Mouse (Mus musculus): ENCODE measurements around the gene Cenpv. TPM values are rescaled to one million over a fixed set of nuclear protein-coding genes. Genes with fewer than 3 reads are reported as not detected.

The Cenpv gene
- polyA plus RNA-seq, 1 experiment = 8.5 TPM

DNA sequence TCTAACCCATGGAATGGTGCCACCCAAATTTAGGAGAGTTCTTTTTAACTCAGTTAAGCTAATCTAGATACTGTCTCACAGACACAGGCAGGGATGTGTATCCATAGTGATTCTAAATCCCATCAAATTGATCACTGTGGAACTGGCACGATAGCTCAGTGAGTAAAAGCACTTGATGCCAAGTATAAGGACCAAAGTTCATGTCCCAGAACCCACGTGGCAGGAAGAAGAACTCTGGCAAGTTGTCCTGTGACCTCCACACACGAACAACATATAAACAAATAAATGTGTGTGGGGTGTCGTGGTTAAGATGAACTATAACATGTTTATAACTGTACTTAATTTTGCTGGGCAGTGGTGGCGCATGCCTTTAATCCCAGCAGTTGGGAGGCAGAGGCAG, 59.5 kb downstream of the Cenpv start:
- no peaks in the 10 kb centered on the region for H3K4me1 ChIP-seq (ENCODE audit: control insufficient read depth, insufficient read depth, insufficient read length)
- no peak for DNase-seq (ENCODE audit: low read depth in 1 of 2, low spot score in 2 of 2)
- H3K36me3 ChIP-seq (ENCODE audit: control insufficient read depth, insufficient read depth, low read length) = no peaks in the 10 kb centered on the region
- WGBS = 85% methylated on average over 5 of the region's 5 CpGs
- TF ChIP-seq POLR2A (IDR thresholded peaks at IDR 0.05; ENCODE audit: low read depth, low read length) (no peak), CTCF (IDR thresholded peaks at IDR 0.05; ENCODE audit: extremely low read depth, insufficient read depth, insufficient read length, insufficient replicate concordance) (no peak)
- H3K4me3 ChIP-seq (ENCODE audit: extremely low read depth, insufficient read depth, insufficient read length) = no peak overlapping the region
- H3K27me3 ChIP-seq (ENCODE audit: control insufficient read depth, insufficient read depth, low read length) = no peaks in the 10 kb centered on the region
- no peak overlapping the region for H3K27ac ChIP-seq (ENCODE audit: insufficient read depth, low read length)

- no peak for TF ChIP-seq POLR2A (IDR thresholded peaks at IDR 0.05; ENCODE audit: low read depth, low read length)
- TF ChIP-seq CTCF (IDR thresholded peaks at IDR 0.05; ENCODE audit: extremely low read depth, insufficient read depth, insufficient read length, insufficient replicate concordance) = no peak
- no peak for DNase-seq (ENCODE audit: low read depth in 1 of 2, low spot score in 2 of 2)
- H3K36me3 ChIP-seq (ENCODE audit: control insufficient read depth, insufficient read depth, low read length) = no peaks in the 10 kb centered on the region
- no peaks in the 10 kb centered on the region for H3K4me1 ChIP-seq (ENCODE audit: control insufficient read depth, insufficient read depth, insufficient read length)
- H3K4me3 ChIP-seq (ENCODE audit: extremely low read depth, insufficient read depth, insufficient read length) = no peak overlapping the region
- H3K27ac ChIP-seq (ENCODE audit: insufficient read depth, low read length) = no peak overlapping the region
- WGBS = 20% methylated on average over 6 of the region's 6 CpGs
- no peaks in the 10 kb centered on the region for H3K27me3 ChIP-seq (ENCODE audit: control insufficient read depth, insufficient read depth, low read length)
Observed at GRCm38 (mm10) chr11:62478931-62479330, 60.1 kb downstream of the Cenpv start.

DNA sequence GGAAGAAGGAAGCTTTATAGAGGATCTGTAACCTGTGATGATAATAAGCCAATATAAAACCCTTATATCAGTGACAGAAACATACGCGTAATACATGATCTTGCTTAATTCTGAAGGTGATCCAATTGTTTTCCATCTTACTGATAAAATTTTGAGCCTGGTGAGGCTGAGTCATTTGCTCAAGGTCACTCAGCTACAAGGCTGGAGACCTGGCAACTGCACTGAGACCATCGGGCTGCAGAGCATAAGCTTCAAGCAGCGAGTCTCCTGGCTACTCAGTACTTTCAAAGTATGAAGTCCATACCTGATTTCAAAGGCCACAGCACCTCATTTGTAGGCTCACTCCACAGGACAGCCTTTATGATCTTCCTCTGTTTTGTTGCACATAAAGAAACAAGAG, 62.9 kb downstream of the Cenpv start:
- no peaks in the 10 kb centered on the region for H3K27me3 ChIP-seq (ENCODE audit: control insufficient read depth, insufficient read depth, low read length)
- DNase-seq (ENCODE audit: low read depth in 1 of 2, low spot score in 2 of 2) = no peak
- H3K27ac ChIP-seq (ENCODE audit: insufficient read depth, low read length) = no peak overlapping the region
- WGBS = 95% methylated on average over 4 of the region's 4 CpGs
- TF ChIP-seq POLR2A (IDR thresholded peaks at IDR 0.05; ENCODE audit: low read depth, low read length) (no peak), CTCF (IDR thresholded peaks at IDR 0.05; ENCODE audit: extremely low read depth, insufficient read depth, insufficient read length, insufficient replicate concordance) (no peak)
- no peaks in the 10 kb centered on the region for H3K36me3 ChIP-seq (ENCODE audit: control insufficient read depth, insufficient read depth, low read length)
- no peak overlapping the region for H3K4me3 ChIP-seq (ENCODE audit: extremely low read depth, insufficient read depth, insufficient read length)
- H3K4me1 ChIP-seq (ENCODE audit: control insufficient read depth, insufficient read depth, insufficient read length) = no peaks in the 10 kb centered on the region

Other genes with a start within 250 kb of the Cenpv start
- 4.1 and 4.5 TPM in 2 replicates for gene Pigl, start 80.8 kb downstream of the Cenpv start, polyA plus RNA-seq (2012; rRNA removed)
- gene Ncor1, start 80.7 kb downstream of the Cenpv start, polyA plus RNA-seq (2012; rRNA removed) = 78.5 and 84.5 TPM in 2 replicates
- gene Ubb, start 11.9 kb upstream of the Cenpv start, polyA plus RNA-seq (2012; rRNA removed) = 1,229 and 1,312 TPM in 2 replicates
- 35.4 and 39.8 TPM in 2 replicates for gene Trpv2, start 35.2 kb upstream of the Cenpv start, polyA plus RNA-seq (2012; rRNA removed)
- 6.6 and 9.4 TPM in 2 replicates for gene Lrrc75a, start 109.3 kb upstream of the Cenpv start, polyA plus RNA-seq (2012; rRNA removed)
- gene Mmgt2, start 109.4 kb upstream of the Cenpv start, polyA plus RNA-seq (2012; rRNA removed) = 22.3 and 24.6 TPM in 2 replicates
- gene Zfp287, start 192.6 kb upstream of the Cenpv start, polyA plus RNA-seq (2012; rRNA removed) = 1.5 and 1.8 TPM in 2 replicates
- gene Gm10428, start 213.8 kb upstream of the Cenpv start, polyA plus RNA-seq (2012; rRNA removed) = not detected in 2 replicates